Mouse (Mus musculus): ENCODE measurements around the gene Cyp3a13.
"Not testable (repeated sequence)": the region's sequence is repeated elsewhere in the genome, so short reads cannot be mapped to it uniquely, and the experiment has no call there.

Gene Cyp3a13

DNA sequence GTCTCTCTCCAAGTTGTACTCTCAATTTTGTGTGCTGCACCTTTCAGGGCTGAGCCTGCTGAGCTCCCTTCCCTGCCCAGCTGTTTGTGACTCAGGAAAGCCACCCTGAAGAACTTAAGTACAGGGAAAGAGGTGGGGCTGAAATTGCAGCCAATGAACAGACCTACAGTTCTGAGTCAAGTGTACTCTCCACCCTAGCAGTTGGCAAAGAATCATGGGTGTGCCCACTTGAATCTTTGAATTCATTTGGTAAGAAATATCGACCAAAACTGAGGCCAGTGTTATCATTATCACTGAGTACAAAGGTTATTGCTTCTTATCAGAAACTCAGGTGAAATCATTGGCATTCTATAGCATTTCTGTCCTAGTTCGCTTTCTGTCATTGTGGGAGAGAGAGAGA, at the start of gene Cyp3a13:
TSS of gene Cyp3a13 (minus strand) at position 88 of the 400 bp plus-strand sequence.
- DNase-seq = no peak

DNA sequence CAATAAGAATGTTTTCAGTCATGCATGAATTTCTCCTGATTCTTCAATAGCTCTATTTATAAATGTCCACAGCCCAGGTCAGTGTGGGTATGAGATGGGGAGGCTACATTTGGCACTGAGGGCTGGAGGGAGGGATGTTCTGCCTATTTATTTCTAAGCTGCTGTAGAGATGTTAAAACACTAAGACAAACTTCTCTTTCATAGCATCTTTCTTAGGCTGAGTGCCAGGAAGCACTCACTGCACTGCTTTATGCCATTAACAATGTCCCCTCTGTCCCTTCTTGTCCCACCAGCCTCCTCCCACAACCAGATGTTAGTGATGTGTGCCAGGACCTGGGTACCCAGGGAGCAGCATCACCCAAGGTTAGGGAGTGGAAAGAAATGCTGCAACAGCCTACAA, 45.1 kb upstream of the Cyp3a13 start:
- DNase-seq = no peak

- DNase-seq = no peak
Observed at GRCm38 (mm10) chr5:137962945-137963344, 41.5 kb upstream of the Cyp3a13 start, which contains the start of gene Gjc3. Gjc3 (minus strand) TSS chr5:137963098.

DNA sequence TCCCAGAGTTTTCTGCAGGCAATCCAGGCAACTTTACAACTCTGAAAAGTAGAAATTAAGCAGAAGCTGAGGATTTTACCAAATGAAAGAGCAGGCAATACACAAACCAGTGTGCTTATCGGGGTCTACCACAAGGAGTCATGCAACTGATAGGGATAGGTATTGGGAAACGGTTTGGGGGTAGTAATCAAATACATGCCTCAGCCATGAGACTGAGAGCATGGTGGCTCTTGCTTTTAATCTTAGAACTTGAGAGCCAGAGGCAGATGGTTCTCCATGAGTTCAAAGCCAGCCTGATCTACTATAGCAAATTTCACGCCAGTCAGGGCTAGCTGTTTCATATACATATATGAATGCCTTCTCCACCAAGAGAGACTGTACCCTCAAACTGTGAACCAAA, 35.0 kb upstream of the Cyp3a13 start:
- no peak for DNase-seq

- DNase-seq = peak; percentile 61 to 64
Observed at GRCm38 (mm10) chr5:137951218-137951617, 29.8 kb upstream of the Cyp3a13 start.

- no peak for DNase-seq
Observed at GRCm38 (mm10) chr5:137947303-137947702, 25.9 kb upstream of the Cyp3a13 start.

GRCm38 (mm10) chr5:137943133-137943532, 21.7 kb upstream of the Cyp3a13 start:
- DNase-seq = no peak

- no peak for DNase-seq
Observed at GRCm38 (mm10) chr5:137940948-137941347, 19.5 kb upstream of the Cyp3a13 start.

- DNase-seq = no peak
Observed at GRCm38 (mm10) chr5:137937238-137937637, 15.8 kb upstream of the Cyp3a13 start.

DNA sequence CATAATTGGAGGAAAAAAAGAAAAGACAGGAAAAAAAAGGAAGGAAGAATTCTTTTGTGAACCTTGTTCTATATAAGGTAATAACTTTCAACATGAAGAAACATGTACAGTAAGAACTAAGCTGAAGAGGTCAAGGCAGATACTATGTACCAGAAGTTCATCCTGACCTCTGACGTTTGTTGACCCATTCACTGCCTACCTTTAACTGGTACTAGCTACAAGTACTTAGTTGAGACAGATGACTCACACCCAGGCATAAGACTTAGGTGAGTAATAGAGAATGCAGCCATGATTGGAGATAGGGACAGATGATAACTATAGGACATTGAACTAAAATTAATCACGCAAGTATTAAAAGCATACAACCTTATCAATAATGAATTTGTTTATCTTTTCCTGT, 15.1 kb upstream of the Cyp3a13 start:
- no peak for DNase-seq

DNA sequence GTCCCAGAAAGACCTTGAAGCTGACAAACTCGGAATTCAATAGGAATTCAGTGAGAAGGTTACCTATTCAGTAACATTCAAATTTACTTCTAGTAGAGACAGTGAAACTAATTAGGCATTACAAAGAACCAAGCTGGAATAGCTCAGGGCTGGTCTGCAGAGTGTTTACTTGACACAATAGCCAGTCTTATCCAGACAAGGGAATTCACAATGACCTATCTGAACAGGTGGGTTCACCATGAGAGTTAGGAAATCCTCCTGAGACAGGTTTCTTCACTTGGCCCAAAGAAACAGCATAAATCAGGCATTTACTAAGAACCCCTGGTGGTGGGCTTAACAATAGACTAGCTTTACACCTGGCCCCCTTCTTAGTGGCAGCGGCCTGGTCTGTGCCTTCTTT, 12.5 kb upstream of the Cyp3a13 start:
- DNase-seq = not testable (repeated sequence)

- DNase-seq = no peak
Observed at GRCm38 (mm10) chr5:137928439-137928838, 7.0 kb upstream of the Cyp3a13 start.

- peak in 1 of 2 experiments; percentile 37 for DNase-seq
Observed at GRCm38 (mm10) chr5:137922171-137922570, 752 bp upstream of the Cyp3a13 start.

GRCm38 (mm10) chr5:137915550-137915949, 5.9 kb downstream of the Cyp3a13 start:
- peak; percentile 66 to 72 for DNase-seq

GRCm38 (mm10) chr5:137914508-137914907, 6.9 kb downstream of the Cyp3a13 start:
- no peak for DNase-seq

DNA sequence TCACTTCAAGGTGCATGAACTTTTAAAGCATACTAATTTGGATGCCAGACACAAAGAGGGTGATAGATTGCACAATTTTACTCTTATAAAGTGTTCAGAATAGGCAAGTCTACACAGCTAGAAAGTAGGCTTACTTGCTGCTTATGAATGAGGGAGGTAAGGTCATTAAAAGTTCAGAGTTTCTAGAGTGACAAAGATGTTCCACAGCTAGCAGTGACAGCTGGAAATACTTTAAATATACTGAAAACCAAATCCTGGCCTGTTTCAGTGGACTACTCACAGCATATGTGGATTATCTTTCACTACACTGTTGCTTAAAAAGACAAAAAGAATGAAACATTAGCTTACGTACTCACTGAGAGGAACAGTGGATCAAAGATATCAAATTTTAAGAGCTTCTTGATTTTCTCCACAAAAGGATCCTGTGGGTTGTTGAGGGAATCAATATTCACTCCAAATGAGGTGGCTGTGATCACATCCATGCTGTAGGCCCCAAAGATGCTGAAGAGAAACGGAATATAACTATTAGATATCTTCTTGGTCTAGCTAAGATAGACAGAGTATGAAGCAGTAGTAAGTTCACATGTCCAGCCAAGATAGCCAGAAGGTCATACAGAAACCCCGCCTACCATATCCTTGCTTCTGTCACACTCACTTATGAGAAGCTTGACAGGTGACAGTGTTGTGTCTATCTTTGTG, 11.7 kb downstream of the Cyp3a13 start:
- DNase-seq = no peak

- no peak for DNase-seq
Observed at GRCm38 (mm10) chr5:137897812-137898211, 23.6 kb downstream of the Cyp3a13 start.

DNA sequence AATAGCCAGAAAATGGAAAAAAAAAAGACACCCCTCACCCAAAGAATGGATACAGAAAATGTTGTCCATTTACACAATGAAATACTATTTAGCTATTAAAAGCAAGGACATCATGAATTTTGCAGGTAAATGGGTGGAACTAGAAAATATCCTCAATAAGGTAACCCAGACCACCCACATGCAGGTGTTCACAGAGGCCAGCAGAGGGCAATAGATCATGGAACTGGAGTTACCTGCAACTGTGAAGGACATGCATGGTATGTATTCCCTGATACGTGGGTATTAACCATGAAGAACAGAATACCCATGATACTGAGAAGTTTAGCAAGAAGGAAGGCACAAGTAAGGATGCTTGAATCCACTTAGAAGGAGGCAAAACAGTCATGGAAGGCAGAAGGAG, 28.5 kb downstream of the Cyp3a13 start:
- DNase-seq = no peak

DNA sequence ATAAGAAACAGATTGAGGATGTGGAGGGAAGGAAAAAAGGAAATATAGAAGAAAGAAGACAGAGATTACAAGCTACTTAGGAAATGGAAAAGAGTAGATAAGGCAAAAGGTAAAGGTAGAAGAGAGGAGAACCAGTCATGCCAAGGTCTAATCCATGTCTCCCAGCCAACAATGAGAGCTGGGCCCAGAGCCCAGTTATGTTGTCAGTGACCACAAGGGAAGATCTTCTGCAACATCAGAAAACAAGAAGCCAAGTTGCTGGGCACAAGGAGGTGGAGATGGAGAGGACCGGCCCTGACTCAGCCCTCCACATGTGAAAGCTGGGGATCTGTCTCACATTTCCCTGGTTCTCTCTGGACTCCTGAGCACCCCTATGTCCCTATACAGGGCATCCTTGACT, 33.8 kb downstream of the Cyp3a13 start:
- no peak for DNase-seq

GRCm38 (mm10) chr5:137885894-137886293, 35.5 kb downstream of the Cyp3a13 start:
- DNase-seq = peak; percentile 67 to 81

DNA sequence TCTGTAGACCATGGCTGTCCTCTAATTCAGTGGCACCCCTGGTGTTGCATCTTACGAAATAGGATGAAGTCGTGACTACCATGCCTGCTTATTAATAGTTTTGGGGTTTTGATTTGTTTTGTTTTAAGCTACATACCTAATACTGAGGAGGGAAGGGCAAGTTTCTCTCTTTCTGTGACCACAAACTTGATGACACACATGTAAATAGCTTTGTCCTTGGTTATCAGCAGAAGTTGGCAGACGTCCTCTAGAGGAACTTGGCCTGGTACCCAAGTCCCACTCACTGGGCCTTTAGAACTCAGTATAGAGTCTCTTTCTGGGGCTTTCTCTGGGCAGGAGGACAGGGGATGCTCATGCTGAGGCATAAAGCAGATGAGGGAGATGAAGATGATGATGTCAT, 38.1 kb downstream of the Cyp3a13 start:
- no peak for DNase-seq

DNA sequence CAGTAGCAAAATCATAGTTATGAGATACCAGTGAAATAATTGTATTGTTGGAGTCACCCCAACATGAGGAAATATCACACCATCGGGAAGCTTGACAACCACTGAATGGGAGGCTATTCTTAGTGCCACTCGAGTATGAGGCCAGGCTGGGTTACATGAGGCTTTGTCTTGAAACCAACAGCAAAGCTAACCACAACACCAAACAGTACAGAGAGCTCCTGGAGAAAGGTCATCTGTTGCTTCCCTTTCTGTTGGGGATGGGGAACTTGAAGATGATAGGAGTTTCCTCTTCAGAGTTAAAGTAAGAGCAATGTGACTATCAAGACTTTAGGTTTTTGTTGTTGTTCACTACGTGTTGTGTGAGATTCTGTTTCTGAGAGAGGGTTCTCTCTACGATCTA, 38.5 kb downstream of the Cyp3a13 start:
- no peak for DNase-seq

DNA sequence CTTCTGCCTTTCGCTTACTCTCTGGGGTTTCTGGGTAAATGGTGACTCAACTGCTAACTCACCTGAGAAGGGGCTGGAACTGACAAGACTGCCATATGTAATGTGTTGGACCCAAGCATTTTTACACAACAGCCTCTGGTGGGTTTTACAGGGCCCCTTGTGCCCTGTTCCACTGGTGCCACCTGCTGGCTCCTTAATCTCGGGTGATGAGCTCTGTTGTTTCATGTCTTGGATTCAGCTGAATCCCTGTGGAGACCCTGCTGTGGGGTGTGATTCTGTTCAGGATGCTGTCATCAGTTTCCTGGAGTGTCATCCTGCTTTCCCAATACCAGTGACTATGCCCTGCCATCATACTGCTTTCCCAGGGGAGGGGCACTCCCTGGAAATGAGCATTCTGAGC, 43.6 kb downstream of the Cyp3a13 start:
- DNase-seq = peak in 1 of 2 experiments; percentile 58

DNA sequence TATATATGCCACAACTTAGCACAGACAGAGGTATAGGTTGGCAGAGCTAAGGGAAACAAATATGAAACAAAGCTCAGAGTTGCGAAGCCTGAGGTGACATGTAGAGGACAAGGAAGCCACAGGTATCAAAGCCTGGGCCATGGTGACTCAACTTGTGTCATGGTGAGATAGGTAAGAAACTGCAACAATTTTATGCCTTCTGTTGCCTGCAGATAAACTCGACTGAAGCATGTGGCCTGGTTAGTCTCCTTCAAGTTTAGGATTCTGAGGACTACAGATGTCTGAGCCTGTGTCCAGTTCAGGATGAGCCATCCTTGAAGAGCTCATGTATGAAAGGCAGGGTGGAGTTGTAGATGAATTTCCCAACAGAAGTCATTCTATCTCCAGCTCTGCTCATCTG, 46.4 kb downstream of the Cyp3a13 start:
- DNase-seq = no peak

DNA sequence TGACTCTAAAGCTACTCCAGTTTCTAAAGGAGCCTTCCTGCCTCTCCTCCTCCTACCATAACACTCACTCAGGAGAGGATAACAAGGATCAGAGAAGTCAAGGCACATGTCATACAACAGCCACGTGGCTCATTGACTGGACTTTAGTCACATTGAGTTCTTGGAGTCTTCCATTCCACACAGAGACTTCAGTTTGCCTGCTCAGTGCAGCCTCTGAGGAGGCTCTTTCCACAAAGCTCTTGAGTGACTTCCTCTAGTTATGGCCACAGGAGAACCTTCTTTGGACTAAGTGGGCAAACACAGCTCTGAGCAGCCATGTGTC, 49.1 kb downstream of the Cyp3a13 start:
- DNase-seq = not testable (repeated sequence)

Data from kidney, postnatal 25 days (tissue).